Mouse (Mus musculus) kidney, postnatal 4 days (tissue): ENCODE data around the gene Tsr1.

Source experiments
- DNase-seq, 2 experiments: peaks; one replicate each; pipeline ENCODE4 v3.0.0; 2021; ENCODE audit warnings: mixed read lengths in 2 of 2

Tsr1 gene

DNA sequence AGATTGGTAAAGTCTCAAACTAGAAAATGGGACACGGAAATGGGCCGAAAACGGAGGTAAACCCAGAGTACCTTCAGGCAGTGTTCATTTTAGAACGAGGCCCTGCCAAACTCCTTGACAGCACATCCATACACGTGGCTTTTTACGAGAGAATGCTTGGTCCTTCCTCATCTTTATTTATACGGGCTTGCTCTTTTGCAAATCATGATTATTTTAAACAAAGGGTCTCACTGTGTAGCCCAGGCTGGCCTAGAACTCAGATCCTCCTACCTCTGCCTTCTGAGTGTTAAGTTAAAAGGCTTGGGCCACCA lies 601 bp downstream of the Tsr1 start:
- no peak for DNase-seq

DNA sequence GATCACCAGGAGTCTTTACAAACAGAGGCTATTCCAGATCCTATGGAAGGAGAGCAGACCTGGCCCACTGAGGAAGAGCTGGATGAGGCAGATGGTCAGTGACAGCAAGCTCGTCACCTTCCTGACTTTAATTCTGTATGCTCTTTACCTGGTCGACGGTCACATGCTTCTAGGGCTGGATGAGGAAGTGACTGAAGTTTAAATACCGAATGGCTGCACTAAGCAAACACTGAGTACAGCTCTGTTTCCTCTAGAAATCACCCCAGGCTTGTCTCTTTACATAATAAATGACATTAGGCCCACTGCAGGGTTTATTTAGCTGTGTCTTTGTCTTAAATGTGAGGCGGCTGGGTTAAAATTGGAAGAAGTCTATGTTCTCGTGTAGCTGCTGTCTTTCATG lies 3.7 kb downstream of the Tsr1 start:
- no peak for DNase-seq

DNA sequence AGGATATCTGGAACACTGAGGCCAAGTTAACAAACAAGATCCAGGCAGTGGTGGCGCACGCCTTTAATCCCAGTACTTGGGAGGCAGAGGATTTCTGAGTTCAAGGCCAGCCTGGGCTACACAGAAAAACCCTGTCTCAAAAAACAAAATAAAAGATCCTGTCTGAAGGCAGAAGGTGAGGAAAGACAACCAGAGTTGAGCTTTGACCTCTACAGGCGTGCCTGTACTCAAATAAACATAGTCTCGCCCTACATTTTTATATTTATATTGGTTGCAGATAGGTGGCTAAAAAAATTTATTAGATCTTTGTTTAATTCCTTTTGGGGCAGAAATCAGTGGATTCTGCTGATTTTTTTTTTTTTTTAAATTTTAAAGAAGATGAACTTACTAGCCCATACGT lies 4.5 kb downstream of the Tsr1 start:
- DNase-seq = no peak

DNA sequence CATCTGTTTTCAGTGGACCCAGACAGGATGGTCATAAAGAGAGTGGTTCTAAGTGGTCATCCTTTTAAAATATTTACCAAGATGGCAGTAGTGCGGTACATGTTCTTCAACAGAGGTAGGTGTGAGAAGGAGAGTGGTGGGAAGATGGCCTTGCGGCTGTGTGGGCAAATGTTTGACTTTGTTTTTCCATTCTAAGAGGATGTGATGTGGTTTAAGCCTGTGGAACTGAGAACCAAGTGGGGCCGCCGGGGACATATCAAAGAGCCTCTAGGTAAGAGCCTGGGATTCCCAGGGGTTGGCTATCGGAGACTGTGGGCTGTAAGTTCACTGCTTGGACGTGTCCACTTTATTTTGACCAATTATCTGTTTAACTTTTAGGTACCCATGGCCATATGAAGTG lies 10.0 kb downstream of the Tsr1 start:
- no peak for DNase-seq

DNA sequence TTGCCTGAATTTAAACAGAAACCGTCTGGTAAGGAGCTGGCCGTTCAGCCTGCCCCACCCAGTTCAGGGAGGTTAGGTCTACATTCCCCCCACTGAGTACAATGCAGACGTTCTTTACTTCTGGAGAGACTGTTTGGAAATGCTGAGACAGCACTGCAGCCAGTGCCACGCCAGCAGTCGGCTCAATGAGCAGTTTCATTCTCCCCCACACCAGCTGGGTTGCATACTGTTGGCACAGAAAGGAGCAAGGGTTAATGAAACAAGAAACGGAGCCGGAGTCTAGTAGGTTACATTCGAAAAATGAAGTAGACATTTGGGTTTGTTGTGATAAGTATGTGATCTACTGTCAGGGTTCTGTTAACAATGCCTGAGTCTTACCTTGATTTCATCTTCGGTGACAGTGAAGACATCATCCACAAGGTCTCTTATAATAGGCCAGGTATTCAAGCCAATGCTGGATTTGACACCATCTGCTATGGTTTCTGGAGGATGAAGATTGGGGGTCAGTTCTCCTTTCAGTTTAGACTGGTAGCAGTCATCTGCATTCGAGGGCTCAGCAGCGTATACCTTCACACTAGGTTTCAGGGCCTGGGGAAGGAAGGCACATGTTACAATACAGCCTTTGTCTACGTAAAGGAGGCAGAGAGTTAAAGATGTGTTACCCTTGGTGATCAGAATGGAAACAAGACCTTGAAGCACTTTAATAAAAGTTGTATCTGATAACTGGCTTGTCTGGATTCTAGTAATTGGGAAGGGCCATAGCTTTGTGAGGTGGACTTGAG lies 10.9 kb downstream of the Tsr1 start:
- DNase-seq = peak; percentile 30 to 57

DNA sequence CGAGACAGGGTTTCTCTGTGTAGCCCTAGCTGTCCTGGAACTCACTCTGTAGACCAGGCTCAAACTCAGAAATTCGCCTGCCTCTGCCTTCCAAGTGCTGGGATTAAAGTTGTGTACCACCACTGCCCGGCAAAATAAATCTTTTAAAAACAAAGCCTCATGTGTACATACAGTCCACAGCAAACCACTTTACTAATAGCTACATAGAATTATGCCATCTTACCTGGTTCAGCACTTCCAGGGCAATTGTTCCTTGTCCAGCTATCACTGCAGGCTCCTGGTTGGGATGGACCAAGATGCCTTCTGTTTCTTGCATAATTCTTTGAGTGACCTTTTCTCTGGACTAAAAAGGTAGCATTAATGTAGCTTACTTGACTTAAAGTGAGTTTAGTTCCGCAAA lies 12.1 kb downstream of the Tsr1 start:
- DNase-seq = no peak

DNA sequence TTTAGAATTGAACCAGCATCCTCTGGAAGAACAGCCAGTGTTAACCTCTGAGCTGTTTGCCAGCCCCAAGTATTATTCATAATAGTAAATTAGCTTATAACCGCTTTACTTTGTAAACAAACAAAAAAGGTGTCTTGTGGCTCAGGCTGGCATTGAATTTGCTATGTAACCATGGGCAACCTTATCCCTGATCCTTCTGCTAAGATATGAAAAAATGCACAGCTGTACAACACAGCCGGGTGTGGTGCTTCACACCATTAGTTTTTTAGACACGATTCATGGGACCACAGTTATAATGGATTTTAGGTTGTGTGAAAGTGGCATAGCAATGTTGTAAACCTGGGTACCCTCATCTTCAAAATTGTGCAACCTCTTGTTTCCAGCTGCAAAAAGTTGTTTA lies 14.6 kb downstream of the Tsr1 start:
- no peak for DNase-seq

DNA sequence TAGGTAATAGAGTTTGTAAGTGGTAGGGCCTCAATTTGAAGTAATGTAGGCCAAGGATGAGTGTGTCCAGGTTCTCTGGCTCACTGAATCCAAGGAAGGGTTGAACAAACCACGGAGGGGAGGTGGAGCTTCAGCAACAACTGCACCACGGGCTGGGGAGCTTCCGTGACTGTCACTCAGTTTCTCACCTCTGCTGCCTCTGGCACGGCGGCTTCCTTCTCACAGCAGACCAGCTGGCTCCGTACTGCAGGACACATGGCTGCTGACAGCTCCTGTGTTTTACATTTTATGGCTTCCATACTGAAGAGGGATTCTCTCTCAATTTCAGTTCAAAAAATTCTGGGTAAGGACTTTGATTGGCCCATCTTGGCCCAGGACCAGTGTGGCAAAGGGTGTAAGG lies 21.4 kb downstream of the Tsr1 start:
- no peak for DNase-seq

DNA sequence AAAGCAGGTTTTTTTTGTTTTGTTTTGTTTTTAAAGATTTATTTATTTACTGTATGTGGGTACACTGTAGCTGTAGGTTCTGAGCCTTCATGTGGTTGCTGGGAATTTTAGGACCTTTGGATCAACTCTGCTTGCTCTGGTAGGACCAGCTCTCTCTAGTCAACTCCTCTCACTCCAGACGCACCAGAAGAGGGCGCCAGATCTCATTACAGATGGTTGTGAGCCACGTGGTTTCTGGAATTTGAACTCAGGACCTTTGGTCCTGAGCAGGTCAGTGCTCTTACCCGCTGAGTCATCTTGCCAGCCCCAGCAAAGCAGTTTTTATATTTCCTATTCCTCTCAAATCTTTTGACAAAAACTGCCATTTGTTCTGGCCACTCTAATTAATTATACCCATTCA lies 26.3 kb downstream of the Tsr1 start:
- DNase-seq = peak; percentile 66 to 77

DNA sequence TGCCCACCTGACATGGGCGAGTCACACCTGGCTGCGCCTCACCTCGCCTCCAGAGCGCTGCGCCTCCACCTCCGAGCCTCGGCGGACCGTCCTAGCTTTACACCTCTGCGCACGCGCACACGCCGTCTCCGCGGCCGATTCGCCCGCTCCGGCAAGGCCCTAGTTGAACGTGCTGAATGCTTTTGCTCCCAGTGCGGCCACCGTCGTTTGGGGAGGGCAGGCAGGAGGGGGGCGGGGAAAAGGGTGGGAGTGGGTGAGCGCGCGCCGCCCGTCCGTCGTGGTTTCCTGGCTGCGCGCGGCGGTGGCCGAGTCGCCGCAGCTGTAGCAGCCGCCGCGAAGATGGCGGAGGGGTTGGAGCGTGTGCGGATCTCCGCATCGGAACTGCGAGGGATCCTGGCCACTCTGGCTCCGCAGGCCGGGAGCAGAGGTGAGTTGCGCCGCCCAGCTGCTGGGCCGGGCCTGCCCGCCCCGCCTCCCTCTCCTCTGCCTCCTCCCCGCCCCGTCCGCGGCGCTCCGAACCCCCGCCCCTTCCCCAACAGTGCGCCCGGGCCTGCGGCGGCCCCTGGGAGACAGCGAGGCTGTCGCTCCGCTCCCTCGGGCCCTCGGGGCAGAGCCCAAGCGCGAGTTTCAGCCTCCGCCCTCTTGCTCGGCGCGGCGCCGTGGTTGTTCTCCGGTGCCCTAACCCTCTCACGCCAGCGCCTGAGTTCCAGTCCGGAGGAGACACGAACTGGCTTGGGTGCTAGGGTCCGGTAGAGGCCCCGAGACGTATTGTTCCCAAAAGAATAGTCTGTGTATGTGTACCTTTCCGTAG lies 27.9 kb downstream of the Tsr1 start, which contains the start of the genes Smg6 and Srr:
Smg6 (plus strand) TSS at position 247 of the 811 bp plus-strand sequence.
Srr (minus strand) TSS at position 372 of the 811 bp plus-strand sequence.
- peak; percentile 97 to 98 for DNase-seq

DNA sequence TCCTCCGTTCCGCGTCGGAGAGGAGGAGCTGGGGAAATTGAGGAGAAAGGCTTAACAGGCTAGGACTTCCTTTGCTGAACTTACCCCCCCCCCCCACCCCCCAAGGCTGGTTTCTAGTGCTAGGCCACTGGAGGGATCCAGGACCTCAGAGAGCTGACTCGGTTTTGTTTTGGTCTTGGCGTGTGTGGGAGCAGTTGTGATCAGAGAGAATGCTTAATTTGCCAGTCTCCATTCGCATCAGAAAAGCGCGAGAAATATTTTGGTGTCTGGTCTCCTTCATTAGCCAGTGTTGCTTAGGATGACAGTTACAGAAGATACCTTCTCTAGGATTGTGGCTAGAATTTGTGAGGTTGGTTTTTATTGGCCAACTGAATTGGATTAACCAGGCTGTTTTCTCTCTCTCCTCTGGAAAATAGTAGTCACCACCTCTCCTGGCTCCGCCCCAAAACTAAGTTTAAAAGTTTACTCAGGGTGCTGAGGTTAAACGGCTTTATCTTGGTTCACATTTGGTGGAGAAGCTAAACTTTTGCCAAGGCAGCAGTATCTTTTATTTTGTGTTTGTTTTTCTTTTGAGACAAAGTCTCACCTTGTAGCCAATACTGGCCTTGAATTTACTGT lies 28.6 kb downstream of the Tsr1 start:
- DNase-seq = no peak

DNA sequence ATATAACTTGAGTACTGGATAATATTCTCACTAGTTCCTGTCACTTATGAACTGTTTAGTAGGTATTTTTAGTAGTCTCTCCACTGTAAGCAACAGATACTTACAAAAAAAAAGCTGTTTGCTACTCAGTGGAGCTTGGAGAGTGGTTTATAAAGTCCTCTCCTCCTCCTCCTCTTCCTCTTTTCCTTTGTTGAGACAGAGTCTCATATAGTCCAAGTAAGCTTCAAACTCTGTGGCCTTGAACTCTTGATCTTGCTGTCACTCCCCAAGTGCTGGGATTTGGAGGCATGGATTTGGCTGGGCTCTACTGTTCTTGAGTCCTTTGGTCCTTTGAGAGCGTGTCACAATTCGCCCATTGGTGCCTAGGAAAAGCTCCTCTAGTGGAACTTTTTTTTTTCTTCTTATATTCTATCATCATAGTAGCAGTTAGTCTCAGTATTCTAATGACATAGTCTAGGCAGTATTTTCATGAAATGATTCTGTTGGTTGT lies 29.4 kb downstream of the Tsr1 start:
- no peak for DNase-seq

DNA sequence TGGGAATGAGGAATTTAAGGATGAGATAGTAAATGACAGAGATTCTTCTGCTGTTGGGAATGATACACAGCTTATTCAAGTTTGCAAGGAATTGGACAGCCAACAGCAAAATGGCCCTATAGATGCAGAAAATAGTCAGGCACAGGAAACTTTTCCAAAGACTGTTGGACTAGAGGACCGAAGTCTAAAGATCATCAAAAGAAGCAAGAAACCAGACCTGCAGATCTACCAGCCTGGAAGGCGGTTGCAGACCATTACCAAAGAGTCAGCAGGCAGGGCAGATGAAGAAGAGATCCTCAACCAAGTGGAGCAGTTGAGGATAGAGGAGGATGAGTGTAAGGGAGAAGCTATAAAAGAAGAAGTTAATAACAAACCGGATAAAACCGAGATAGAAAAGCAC lies 31.2 kb downstream of the Tsr1 start:
- DNase-seq = no peak

DNA sequence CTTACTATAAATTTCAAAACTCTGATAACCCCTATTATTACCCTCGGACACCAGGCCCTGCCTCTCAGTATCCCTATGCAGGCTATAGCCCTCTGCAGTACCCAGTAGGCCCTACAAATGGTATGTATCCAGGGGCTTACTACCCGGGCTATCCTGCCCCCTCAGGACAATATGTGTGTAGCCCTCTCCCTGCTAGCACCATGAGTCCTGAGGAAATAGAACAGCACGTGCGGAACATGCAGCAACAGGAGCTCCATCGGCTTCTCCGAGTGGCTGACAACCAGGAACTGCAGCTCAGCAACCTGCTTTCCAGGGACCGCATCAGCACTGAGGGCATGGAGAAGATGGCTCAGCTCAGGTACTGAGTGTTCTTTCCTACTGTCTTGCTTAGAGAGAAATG lies 32.5 kb downstream of the Tsr1 start:
- DNase-seq = no peak

DNA sequence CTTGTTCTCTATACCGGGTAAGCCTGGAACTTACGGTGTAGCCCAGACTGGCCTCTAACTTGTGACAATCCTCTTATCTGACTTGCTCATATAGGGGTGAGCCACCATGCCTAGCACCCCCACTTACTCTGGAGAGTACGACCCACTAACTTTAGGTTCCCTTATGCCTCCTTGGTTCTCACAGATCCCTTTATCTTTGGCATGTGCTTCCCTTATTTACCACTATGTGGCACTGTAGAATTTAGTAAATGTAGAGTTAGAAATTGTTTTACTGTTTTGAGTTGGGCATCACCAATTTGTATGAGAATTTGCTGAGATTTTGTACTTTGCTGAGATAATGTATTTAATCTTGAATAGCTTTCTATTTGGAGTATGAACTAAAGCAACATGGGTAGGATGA lies 48.5 kb downstream of the Tsr1 start:
- no peak for DNase-seq

DNA sequence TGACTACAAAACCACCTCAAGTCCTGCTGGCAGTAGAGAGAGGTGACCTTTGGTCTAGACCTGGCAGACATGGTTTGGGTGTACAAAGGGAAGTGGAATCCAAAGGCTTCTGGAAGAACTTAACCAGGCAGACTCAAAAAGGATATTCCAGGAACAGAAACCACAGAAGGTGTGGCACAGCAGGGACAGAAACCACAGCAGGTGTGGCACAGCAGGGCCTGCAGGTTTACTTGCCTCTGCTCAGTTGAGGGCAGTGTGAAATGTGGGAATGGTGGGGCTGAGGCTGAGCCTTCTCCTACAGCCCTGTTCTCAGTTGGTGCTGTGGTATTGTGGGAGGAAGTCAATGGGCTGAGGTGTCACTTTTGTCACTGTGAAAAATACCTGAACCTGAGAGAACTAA lies 57.0 kb downstream of the Tsr1 start:
- DNase-seq = no peak

DNA sequence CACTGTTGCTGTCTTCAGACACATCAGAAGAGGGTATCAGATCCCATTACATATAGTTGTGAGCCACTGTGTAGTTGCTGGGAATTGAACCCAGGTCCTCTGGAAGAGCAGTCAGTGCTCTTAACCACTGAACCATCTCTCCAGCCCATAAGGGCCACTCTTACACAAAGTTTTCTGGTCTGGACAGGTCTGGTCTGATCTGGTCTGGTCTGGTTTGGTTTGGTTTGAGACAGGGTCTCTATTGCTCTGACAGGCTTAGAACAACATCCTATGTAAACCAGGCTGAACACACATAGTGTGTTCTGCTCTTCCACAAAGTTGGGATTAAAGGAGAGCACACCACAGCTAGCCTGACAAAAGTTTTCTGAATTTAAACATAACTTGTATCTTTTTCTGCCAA lies 58.1 kb downstream of the Tsr1 start:
- DNase-seq = no peak

DNA sequence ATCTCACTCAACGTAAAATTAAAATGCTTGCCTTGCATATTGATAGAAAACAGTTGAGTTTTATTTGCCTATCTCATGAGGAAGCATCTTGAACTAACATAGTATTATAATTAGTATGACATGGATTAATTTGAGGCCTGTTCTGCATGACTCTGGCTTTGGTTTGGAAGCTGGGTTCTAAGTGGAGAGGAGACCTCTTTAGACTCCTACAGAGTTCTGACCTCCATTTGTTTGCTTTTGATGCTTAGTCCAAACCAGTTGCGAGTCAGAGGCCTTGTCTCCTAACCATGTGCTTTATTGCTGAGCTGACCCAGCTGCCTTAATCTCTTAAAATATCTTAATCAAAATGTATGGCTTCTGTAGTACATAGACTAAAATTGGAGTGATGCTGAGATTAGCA lies 59.7 kb downstream of the Tsr1 start:
- peak; percentile 31 to 37 for DNase-seq
